ENCODE assay signal across 8 mouse cellular contexts in the genomic region with DNA sequence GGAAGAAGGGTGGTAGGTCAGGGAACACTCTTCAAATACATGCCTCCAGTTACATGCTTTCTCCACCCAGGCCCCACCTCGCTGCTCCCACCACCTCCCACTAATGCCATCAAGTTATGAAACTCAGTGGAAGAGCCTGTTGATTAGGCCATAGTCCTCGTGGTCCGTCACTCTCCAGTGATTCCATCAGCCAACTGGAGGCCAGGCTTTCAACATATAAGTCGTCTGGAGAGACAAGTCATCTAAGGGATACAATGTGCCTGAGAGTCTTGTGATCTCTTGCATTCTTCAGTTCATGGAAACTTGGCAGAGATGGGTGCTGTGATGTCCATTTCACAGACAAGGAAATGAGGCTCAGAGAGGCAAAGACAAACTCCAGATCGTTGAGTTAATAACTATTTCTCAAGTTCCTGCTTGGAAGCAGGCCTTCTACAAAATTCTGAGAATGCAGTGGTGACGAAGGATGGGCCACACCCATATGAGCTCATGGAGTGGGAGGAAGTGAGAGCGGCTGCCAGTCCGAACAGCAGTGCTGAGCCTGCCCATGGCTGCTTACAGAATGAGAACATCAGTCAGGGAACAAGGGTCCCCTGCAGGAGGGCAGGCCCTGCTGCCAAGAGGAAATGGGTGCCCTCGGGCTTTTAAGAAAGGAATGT. TPM values are rescaled to one million over a fixed set of nuclear protein-coding genes. Genes with fewer than 3 reads are reported as not detected.
DNase-seq lines count a peak whose midpoint lies in the region; ATAC-seq and TF ChIP-seq lines count a peak whose summit lies in the region.

No protein-coding gene starts in this region.

- peaks cover 16% of the 10 kb centered on the region; the same call in 1 of the 2 replicates for H3K36me3 ChIP-seq in heart, embryonic 10.5 days
- peaks cover 9% of the 10 kb centered on the region; the same call in 1 of the 2 replicates for H3K36me3 ChIP-seq in kidney, postnatal 0 days (ENCODE audit: insufficient read depth, low read length)
- H3K36me3 ChIP-seq in hindbrain, embryonic 11.5 days (ENCODE audit: control insufficient read depth, insufficient read depth, low read length) = no peaks in the 10 kb centered on the region

- no peak overlapping the region for H3K4me2 ChIP-seq in kidney, postnatal 0 days (ENCODE audit: low read length)
- no peak overlapping the region for H3K4me2 ChIP-seq in hindbrain, embryonic 11.5 days (replicated peaks; ENCODE audit: low read depth, low read length)

- in situ Hi-C loops in Patski (cut with MboI; ENCODE audit: low pct_unique_long_range_greater_than_20kb) = no loop called here

- 0 out of 2 replicates have a peak, but pooled peaks cover 5% of the 10 kb centered on the region for H3K4me1 ChIP-seq in heart, embryonic 10.5 days
- 0 out of 2 replicates have a peak, but pooled peaks cover 3% of the 10 kb centered on the region for H3K4me1 ChIP-seq in kidney, postnatal 0 days (replicated peaks; ENCODE audit: insufficient read depth, low read length)
- H3K4me1 ChIP-seq in hindbrain, embryonic 11.5 days (replicated peaks; ENCODE audit: control insufficient read depth, insufficient read depth, low read length) = no peaks in the 10 kb centered on the region

- no peak overlapping the region for H3K9ac ChIP-seq in kidney, postnatal 0 days (ENCODE audit: low read depth, low read length)
- H3K9ac ChIP-seq in hindbrain, embryonic 11.5 days (ENCODE audit: low read depth, low read length) = no peak overlapping the region

- ATAC-seq in Patski = peak; percentile 88
- no peak; the same call in 1 of the 2 replicates for ATAC-seq in kidney, postnatal 0 days (replicated peaks; ENCODE audit: low FRiP score, low read depth)
- peak; percentile 92 for ATAC-seq in monocyte, adult 5-6 weeks (replicated peaks; ENCODE audit: insufficient number of reproducible peaks, low FRiP score, low TSS enrichment, poor library complexity, severe bottlenecking)
- no peak for ATAC-seq in hindbrain, embryonic 11.5 days (ENCODE audit: low FRiP score)
- ATAC-seq in CD4-positive, CD25-positive, alpha-beta regulatory T cell, adult 4 months = no peak

- no peaks in the 10 kb centered on the region for H3K27me3 ChIP-seq in heart, embryonic 10.5 days (ENCODE audit: insufficient read depth, poor library complexity, severe bottlenecking)
- peaks cover 3% of the 10 kb centered on the region for H3K27me3 ChIP-seq in Patski
- H3K27me3 ChIP-seq in kidney, postnatal 0 days (ENCODE audit: insufficient read depth, low read length) = no peaks in the 10 kb centered on the region
- no peaks in the 10 kb centered on the region for H3K27me3 ChIP-seq in hindbrain, embryonic 11.5 days (ENCODE audit: control insufficient read depth, insufficient read depth, low read length)

- no peaks in the 10 kb centered on the region for H3K9me3 ChIP-seq in heart, embryonic 10.5 days
- H3K9me3 ChIP-seq in kidney, postnatal 0 days (replicated peaks; ENCODE audit: low read length) = no peaks in the 10 kb centered on the region
- no peaks in the 10 kb centered on the region for H3K9me3 ChIP-seq in hindbrain, embryonic 11.5 days (ENCODE audit: control insufficient read depth, low read length)

- POLR2A ChIA-PET in Patski (lab: Charles Lee) = no interaction called here

- WGBS in heart, embryonic 10.5 days = 52% methylated on average over 9 of the region's 9 CpGs
- WGBS in kidney, postnatal 0 days = 59% methylated on average over 9 of the region's 9 CpGs
- WGBS in hindbrain, embryonic 11.5 days = 82% methylated on average over 9 of the region's 9 CpGs

- H3K4me3 ChIP-seq in heart, embryonic 10.5 days = no peak overlapping the region
- no peak overlapping the region for H3K4me3 ChIP-seq in kidney, postnatal 0 days (replicated peaks; ENCODE audit: low read depth, low read length)
- H3K4me3 ChIP-seq in hindbrain, embryonic 11.5 days (ENCODE audit: low read depth, low read length) = no peak overlapping the region

- CTCF ChIA-PET in Patski (lab: Charles Lee) = no interaction called here

- DNase-seq in heart, adult 18-20 months = peak; percentile 87 to 93
- no peak for DNase-seq in heart, embryonic 10.5 days (ENCODE audit: low spot score)
- peak; percentile 46 for DNase-seq in Patski (ENCODE audit: low read depth, low spot score)
- peak; percentile 82 for DNase-seq in gastrocnemius, postnatal 25 days
- peak; percentile 54 for DNase-seq in kidney, postnatal 0 days (ENCODE audit: low spot score)
- DNase-seq in hindbrain, embryonic 11.5 days (ENCODE audit: low spot score) = no peak

- TF ChIP-seq CTCF in Patski (IDR thresholded peaks at IDR 0.05) = no peak
- TF ChIP-seq CTCF in kidney, postnatal 0 days (IDR thresholded peaks at IDR 0.05; ENCODE audit: low read depth) = no peak

- no peak overlapping the region for H3K27ac ChIP-seq in heart, embryonic 10.5 days
- H3K27ac ChIP-seq in kidney, postnatal 0 days = no peak overlapping the region
- H3K27ac ChIP-seq in hindbrain, embryonic 11.5 days (ENCODE audit: low read depth, low read length) = no peak overlapping the region

RNA-seq across cellular contexts. Expression of a gene that starts 40.6 kb away (rescaled TPM):
- total RNA-seq in heart, adult 18-20 months (2021) = 10 to 100 TPM; 27.5 to 29.4 TPM
- 11.0 and 12.8 TPM in 2 replicates for polyA plus RNA-seq in heart, embryonic 10.5 days (2016; fragmentation: Nextera tagmentation; extraction: Ambion mirVana)
- 110 TPM for polyA plus RNA-seq in Patski (2021)
- total RNA-seq in gastrocnemius, postnatal 25 days (2021) = 1 to 10 TPM; 6.7 to 7.9 TPM
- 22.5 and 25.5 TPM in 2 replicates for polyA plus RNA-seq in kidney, postnatal 0 days (2015; fragmentation: Nextera tagmentation; extraction: Ambion mirVana)
- total RNA-seq in monocyte, adult 5-6 weeks (2017) = 334 to 497 TPM (median 494 TPM) in 3 replicates
- polyA plus RNA-seq in hindbrain, embryonic 11.5 days (2014; fragmentation: Nextera tagmentation; extraction: Ambion mirVana) = 17.2 and 18.4 TPM in 2 replicates
- under 1 TPM; 0.22 to 0.86 TPM for polyA plus RNA-seq in CD4-positive, CD25-positive, alpha-beta regulatory T cell, adult 4 months (2017; shearing (Covaris generic))

Comparison
In these comparisons a context has a peak if more than half of its experiments do, and no peak if none do; other contexts are left out.
1. DNase-seq: peak in heart, adult 18-20 months (2 of 2), Patski (single experiment), gastrocnemius, postnatal 25 days (single experiment) and kidney, postnatal 0 days (single experiment); none in heart, embryonic 10.5 days (single experiment) and hindbrain, embryonic 11.5 days (single experiment).
2. ATAC-seq: peak in Patski (single experiment) and monocyte, adult 5-6 weeks (single experiment); none in kidney, postnatal 0 days (single experiment), hindbrain, embryonic 11.5 days (single experiment) and CD4-positive, CD25-positive, alpha-beta regulatory T cell, adult 4 months (single experiment).